Mouse (Mus musculus): ENCODE data around the gene Zfhx3. TPM values are rescaled to one million over a fixed set of nuclear protein-coding genes. Genes with fewer than 3 reads are reported as not detected.
A peak's percentile ranks its signal among the peaks of the same experiment; 100 is the strongest.

Zfhx3 gene
- total and polyA plus RNA-seq, 2 experiments from 2014 or later = 9.6 to 13.8 TPM

DNA sequence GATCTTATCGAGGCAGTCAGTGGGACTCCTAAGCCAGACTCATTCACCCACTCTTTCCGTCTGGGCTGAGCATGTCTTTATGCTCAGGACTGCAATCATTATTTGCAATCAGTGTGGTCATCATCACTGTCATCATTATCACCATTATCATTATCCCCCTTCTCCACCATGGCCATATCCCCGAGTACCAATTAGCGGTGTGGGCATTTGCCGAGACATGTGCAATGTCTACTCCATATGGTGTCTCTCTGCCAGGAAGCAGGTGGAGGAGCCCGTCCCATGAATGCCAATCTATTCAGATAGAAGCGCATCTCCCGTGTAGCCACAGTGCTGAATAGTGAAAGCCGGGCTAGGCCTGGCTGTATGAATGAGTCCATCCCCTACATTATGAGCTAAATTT is 747.2 kb downstream of the Zfhx3 start:
- ATAC-seq = no peak
- no peak overlapping the region for H3K4me3 ChIP-seq (ENCODE audit: low read depth, low read length)

DNA sequence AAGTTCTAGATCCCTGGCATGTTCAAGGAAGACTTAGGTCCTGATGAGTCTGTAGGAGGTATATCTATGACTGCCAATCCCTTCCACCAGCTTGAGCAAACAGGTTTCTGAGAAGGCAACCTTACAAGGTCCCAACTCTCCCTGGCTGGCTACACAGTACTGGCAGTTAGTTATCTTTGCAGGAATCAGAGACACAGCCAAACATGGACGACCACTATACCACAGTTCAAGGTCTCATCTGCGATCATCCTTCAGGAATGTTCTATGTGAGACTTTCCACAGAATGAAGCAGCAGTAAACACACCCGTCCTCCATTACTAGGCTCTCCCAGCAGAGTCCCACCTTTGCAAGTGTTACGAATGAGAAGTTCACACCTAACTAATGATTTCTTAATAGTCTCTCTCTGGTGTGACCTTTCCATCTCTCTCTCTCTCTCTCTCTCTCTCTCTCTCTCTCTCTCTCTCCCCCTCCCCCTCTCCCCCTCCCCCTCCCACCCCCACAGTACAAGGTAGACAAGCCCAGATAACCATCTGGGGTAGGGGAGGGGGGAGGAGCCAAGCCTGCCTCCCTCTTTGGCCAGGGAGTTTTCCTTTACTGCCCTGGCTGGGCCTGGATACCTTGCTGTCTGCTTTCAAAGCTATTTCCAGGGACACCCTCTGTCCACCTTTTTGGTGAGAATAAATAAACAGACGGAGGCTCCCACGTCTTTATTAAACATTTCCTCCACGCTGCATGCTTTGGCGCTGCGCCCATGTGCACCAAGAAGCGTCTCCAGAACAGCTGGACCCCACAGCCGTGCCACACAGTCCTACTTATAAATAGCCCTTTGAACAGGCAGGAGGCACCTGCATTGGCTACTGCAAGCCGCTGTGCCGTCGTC is 748.4 kb downstream of the Zfhx3 start:
- Histone ChIP-seq H3K9ac (no peak overlapping the region), H3K36me3 (ENCODE audit: insufficient read depth) (no peaks in the 10 kb centered on the region), H3K9me3 (ENCODE audit: low read length) (no peaks in the 10 kb centered on the region), H3K4me3 (ENCODE audit: low read depth, low read length) (no peak overlapping the region), H3K27ac (ENCODE audit: low read depth, low read length) (0 out of 2 replicates have a peak overlapping the region, but pooled peaks have one; percentile 2), H3K4me2 (ENCODE audit: low read depth) (peak overlapping the region; percentile 42; the same call in 1 of the 2 replicates), H3K4me1 (ENCODE audit: insufficient read depth) (peaks cover 9% of the 10 kb centered on the region; the same call in 1 of the 2 replicates), H3K27me3 (ENCODE audit: insufficient read depth, low read length) (peaks cover 23% of the 10 kb centered on the region)
- WGBS = 25% methylated on average over 14 of the region's 14 CpGs
- TF ChIP-seq CTCF (IDR thresholded peaks at IDR 0.05; ENCODE audit: low read depth) = no peak
- ATAC-seq (no peak; the same call in 1 of the 2 replicates), DNase-seq (peak; percentile 60)

More for the DNA sequence above, 747.2 kb downstream of the Zfhx3 start:
- H3K27me3 ChIP-seq (ENCODE audit: insufficient read depth, low read length) = peaks cover 16% of the 10 kb centered on the region
- no peak overlapping the region for H3K27ac ChIP-seq (ENCODE audit: low read depth, low read length)
- WGBS = 68% methylated on average over 9 of the region's 9 CpGs
- H3K9me3 ChIP-seq (ENCODE audit: low read length) = no peaks in the 10 kb centered on the region
- TF ChIP-seq CTCF (IDR thresholded peaks at IDR 0.05; ENCODE audit: low read depth) = no peak
- no peak for DNase-seq
- no peak overlapping the region for H3K4me2 ChIP-seq (ENCODE audit: low read depth)
- no peak overlapping the region for H3K9ac ChIP-seq
- no peaks in the 10 kb centered on the region for H3K36me3 ChIP-seq (ENCODE audit: insufficient read depth)
- H3K4me1 ChIP-seq (ENCODE audit: insufficient read depth) = 0 out of 2 replicates have a peak, but pooled peaks cover 8% of the 10 kb centered on the region

DNA sequence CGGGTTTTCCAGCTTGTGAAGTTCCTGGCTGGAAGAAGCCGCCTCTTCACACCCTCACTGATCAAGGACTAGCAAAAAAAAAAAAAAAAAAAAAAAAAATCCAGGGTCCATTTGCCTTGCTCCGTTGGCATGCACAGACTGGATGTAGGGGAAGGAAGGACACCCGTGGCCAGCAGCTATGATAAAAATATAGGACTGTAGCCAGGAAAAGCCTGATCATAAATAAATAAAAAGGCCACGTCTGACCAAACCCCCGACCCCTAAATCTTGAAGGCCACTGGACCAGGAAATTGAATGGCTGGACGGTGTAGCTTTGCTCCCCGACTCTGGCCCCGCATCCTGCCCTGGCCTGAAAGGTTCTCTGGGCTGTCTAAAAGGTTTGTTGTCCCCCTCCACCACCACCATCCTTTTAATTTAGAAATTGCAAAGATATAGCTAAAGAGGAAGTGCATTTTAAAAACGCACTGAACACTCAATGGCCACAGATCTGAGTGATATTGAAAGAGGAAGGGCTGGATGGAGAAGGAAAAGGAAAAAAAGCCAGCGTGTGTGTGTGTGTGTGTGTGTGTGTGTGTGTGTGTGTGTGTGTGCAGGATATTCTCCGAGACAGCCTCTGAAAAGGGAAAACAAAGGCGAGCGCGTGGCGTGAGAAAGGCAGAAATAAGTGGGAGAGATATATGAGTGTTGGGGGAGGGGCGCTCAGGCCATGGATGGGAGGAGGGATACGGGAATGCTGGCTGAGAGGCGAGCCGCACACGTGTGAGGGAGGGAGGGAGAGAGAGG is 749.2 kb downstream of the Zfhx3 start:
- Histone ChIP-seq H3K9me3 (ENCODE audit: low read length) (no peaks in the 10 kb centered on the region), H3K9ac (no peak overlapping the region; the same call in 1 of the 2 replicates), H3K4me3 (ENCODE audit: low read depth, low read length) (no peak overlapping the region), H3K27me3 (ENCODE audit: insufficient read depth, low read length) (peaks cover 30% of the 10 kb centered on the region), H3K36me3 (ENCODE audit: insufficient read depth) (no peaks in the 10 kb centered on the region), H3K27ac (ENCODE audit: low read depth, low read length) (0 out of 2 replicates have a peak overlapping the region, but pooled peaks have one; percentile 2), H3K4me1 (ENCODE audit: insufficient read depth) (peaks cover 13% of the 10 kb centered on the region; the same call in 1 of the 2 replicates), H3K4me2 (ENCODE audit: low read depth) (peak overlapping the region; percentile 42)
- ATAC-seq (peak; percentile 62; the same call in 1 of the 2 replicates), DNase-seq (peak; percentile 55)
- no peak for TF ChIP-seq CTCF (IDR thresholded peaks at IDR 0.05; ENCODE audit: low read depth)
- 5% methylated on average over 21 of the region's 21 CpGs for WGBS

DNA sequence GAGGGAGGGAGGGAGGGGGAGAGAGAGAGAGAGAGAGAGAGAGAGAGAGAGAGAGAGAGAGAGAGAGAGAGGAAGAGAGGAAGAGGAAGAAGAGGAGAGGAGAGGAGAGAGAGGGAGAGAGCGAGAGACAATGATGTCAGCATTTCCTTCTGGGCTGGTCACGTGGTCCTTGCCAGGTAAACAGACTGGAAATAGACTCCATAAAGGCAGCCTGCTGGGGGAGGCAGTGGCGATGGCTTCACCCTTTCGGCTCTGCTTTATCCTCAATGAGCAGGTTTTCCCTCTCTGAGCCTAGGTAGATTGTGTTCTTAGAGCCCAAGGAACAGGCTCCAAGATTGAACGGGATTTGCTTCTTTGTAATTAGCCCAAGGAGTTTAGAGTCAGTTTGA is 749.8 kb downstream of the Zfhx3 start:
- peak; percentile 50; the same call in 1 of the 2 replicates for ATAC-seq
- Histone ChIP-seq H3K27me3 (ENCODE audit: insufficient read depth, low read length) (peaks cover 30% of the 10 kb centered on the region), H3K9me3 (ENCODE audit: low read length) (no peaks in the 10 kb centered on the region), H3K4me2 (ENCODE audit: low read depth) (peak overlapping the region; percentile 42), H3K4me3 (ENCODE audit: low read depth, low read length) (no peak overlapping the region), H3K9ac (no peak overlapping the region), H3K36me3 (ENCODE audit: insufficient read depth) (no peaks in the 10 kb centered on the region), H3K27ac (ENCODE audit: low read depth, low read length) (no peak overlapping the region), H3K4me1 (ENCODE audit: insufficient read depth) (peaks cover 13% of the 10 kb centered on the region; the same call in 1 of the 2 replicates)
- peak; percentile 47 for DNase-seq
- TF ChIP-seq CTCF (IDR thresholded peaks at IDR 0.05; ENCODE audit: low read depth) = no peak
- 4% methylated on average over 5 of the region's 5 CpGs for WGBS

DNA sequence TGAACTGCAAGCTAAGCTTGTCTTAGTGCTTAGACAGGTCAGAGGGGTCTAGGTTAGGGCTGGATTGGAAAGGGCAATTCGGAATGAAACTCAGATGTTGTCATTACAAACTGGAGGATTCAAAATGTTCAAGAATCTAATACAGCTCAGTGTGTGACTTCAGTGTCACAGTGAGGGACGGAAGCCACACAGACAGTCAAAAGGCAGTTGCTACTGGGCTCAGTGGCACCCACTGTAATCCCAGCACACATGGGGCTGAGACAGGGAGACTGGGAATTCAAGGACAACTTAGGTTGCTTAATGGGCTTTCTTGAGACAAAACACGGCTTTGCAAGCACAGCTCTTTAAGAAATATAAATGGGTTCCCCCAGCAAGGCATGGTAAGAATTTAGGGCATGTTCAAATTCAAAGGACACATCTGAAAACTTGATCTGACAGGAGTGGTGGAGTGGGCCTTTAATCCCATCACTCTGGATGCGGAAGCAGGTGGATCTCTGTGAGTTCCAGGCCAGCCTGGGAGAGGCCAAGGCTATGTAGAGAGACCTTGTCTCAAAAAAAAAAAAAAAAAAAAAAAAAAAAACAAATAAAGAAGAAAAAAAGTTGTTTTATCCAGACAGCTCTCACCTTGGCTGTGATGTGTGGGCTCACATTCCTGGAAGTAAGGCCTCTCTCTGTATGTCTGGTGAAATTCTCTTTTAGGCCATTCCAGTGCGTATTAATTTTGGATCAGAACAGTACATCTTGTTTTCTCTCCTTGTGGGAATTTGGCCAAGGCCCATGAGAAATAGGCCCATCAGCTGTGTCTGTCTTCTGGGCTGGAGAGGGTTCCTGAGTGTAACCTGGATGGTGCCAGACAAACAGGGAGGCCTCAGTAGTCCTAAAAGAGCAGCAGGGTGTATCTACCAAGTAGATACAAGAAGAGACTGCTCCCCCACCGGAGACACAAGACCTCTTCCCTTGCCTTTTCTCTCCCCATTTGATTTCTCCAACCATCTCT is 750.5 kb downstream of the Zfhx3 start:
- peaks cover 13% of the 10 kb centered on the region; the same call in 1 of the 2 replicates for H3K4me1 ChIP-seq (ENCODE audit: insufficient read depth)
- no peak for ATAC-seq
- DNase-seq = no peak
- no peak overlapping the region for H3K4me3 ChIP-seq (ENCODE audit: low read depth, low read length)
- H3K9me3 ChIP-seq (ENCODE audit: low read length) = no peaks in the 10 kb centered on the region
- 66% methylated on average over 6 of the region's 6 CpGs for WGBS
- H3K4me2 ChIP-seq (ENCODE audit: low read depth) = no peak overlapping the region
- no peak overlapping the region for H3K9ac ChIP-seq
- no peak for TF ChIP-seq CTCF (IDR thresholded peaks at IDR 0.05; ENCODE audit: low read depth)
- no peaks in the 10 kb centered on the region for H3K36me3 ChIP-seq (ENCODE audit: insufficient read depth)
- H3K27ac ChIP-seq (ENCODE audit: low read depth, low read length) = no peak overlapping the region
- peaks cover 37% of the 10 kb centered on the region for H3K27me3 ChIP-seq (ENCODE audit: insufficient read depth, low read length)

DNA sequence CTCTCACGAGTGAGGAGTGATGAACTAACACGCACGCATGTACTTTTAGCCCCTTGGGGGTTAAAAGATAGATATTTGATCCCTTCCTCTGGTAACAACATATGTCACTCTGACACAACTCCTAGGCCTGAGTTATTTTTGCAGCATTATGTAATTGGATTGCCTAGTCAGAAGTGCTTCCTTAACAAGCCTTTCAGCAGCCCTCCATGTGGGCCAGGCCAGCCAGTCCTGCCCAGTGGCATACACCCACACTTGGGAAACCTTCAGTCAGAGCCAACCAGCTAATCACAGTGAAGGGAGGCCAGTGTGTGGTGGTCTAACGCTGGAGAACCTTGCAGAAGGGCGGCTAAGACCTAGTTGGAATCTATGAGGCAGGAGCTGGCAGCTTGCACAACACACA is 751.4 kb downstream of the Zfhx3 start:
- H3K9ac ChIP-seq = no peak overlapping the region
- DNase-seq (no peak), ATAC-seq (no peak)
- no peak overlapping the region for H3K4me3 ChIP-seq (ENCODE audit: low read depth, low read length)
- no peak for TF ChIP-seq CTCF (IDR thresholded peaks at IDR 0.05; ENCODE audit: low read depth)
- peaks cover 13% of the 10 kb centered on the region; the same call in 1 of the 2 replicates for H3K4me1 ChIP-seq (ENCODE audit: insufficient read depth)
- H3K4me2 ChIP-seq (ENCODE audit: low read depth) = no peak overlapping the region
- H3K27me3 ChIP-seq (ENCODE audit: insufficient read depth, low read length) = peaks cover 43% of the 10 kb centered on the region
- no peaks in the 10 kb centered on the region for H3K36me3 ChIP-seq (ENCODE audit: insufficient read depth)
- no peaks in the 10 kb centered on the region for H3K9me3 ChIP-seq (ENCODE audit: low read length)
- H3K27ac ChIP-seq (ENCODE audit: low read depth, low read length) = no peak overlapping the region
- 76% methylated on average over 5 of the region's 5 CpGs for WGBS
